Mouse (Mus musculus) limb, embryonic 14.5 days (tissue): ENCODE measurements at regions not wholly inside any gene's neighbourhood (a gene's known extent, or its start where the extent isn't known, plus 50 kb on each side); places are given as distances from the start of the nearest gene placed in this dataset.

Experiments
- ATAC-seq: fragments of 200-750 bp; cut with Nextera tagmentation; 2 replicates; pipeline ENCODE4 v1.8.0; 2017; ENCODE audit warnings: low read depth, moderate number of reproducible peaks, moderate TSS enrichment; ENCODE audit not compliant: low FRiP score
- DNase-seq: peaks from one replicate; pipeline ENCODE4 v3.0.0-alpha.2; 2015; ENCODE audit warnings: low spot score
- H3K27ac ChIP-seq: fragments of 300-500 bp; sonication (generic); replicated peaks from 2 replicates; pipeline ENCODE4 v1.5.1; 2014; ENCODE audit warnings: low read depth, mild to moderate bottlenecking, low read length, moderate library complexity, mixed read lengths
- H3K27me3 ChIP-seq: fragments of 300-500 bp; sonication (generic); 2 replicates; pipeline ENCODE4 v1.6.1; 2014; ENCODE audit warnings: low read length, mixed read lengths; ENCODE audit not compliant: control insufficient read depth, insufficient read depth
- H3K36me3 ChIP-seq: fragments of 300-500 bp; sonication (generic); 2 replicates; pipeline ENCODE4 v1.6.1; 2014; ENCODE audit warnings: mild to moderate bottlenecking, low read length, moderate library complexity, mixed read lengths; ENCODE audit not compliant: control insufficient read depth, insufficient read depth
- H3K4me1 ChIP-seq: fragments of 300-500 bp; sonication (generic); 2 replicates; pipeline ENCODE4 v1.6.1; 2014; ENCODE audit warnings: antibody characterized with exemption, low read length, mixed read lengths; ENCODE audit not compliant: control insufficient read depth, insufficient read depth
- H3K4me2 ChIP-seq: fragments of 300-500 bp; sonication (generic); replicated peaks from 2 replicates; pipeline ENCODE4 v1.6.1; 2014; ENCODE audit warnings: low read depth, mild to moderate bottlenecking, low read length, moderate library complexity; ENCODE audit not compliant: severe bottlenecking
- H3K4me3 ChIP-seq: fragments of 300-500 bp; sonication (generic); replicated peaks from 2 replicates; pipeline ENCODE4 v1.5.1; 2014; ENCODE audit warnings: low read length
- H3K9ac ChIP-seq: fragments of 300-500 bp; sonication (generic); 2 replicates; pipeline ENCODE4 v1.6.1; 2014; ENCODE audit warnings: mild to moderate bottlenecking, low read depth, low read length, moderate library complexity; ENCODE audit not compliant: severe bottlenecking
- H3K9me3 ChIP-seq: fragments of 300-500 bp; sonication (generic); 2 replicates; pipeline ENCODE4 v1.6.1; 2016; ENCODE audit warnings: low read length; ENCODE audit not compliant: control insufficient read depth
- POLR2A ChIP-seq: fragments of 200-500 bp; IDR thresholded peaks from 2 replicates; pipeline ENCODE4 v1.8.0; 2012; ENCODE audit warnings: inconsistent platforms, mild to moderate bottlenecking, moderate library complexity, borderline replicate concordance; ENCODE audit not compliant: insufficient read depth, insufficient read length; ENCODE audit errors: extremely low read depth
- WGBS: fragments of 180-500 bp; shearing (Covaris S2); extraction: QIAGEN DNeasy Blood & Tissue Kit; methylation state at CpG from one replicate; pipeline ENCODE4 v1.1.7; 2014; 5-methylcytosine and 5-hydroxymethylcytosine counted together

GRCm38 (mm10) chr6:41177152-41177551, 124.9 kb upstream of the Try4 start:
- WGBS = 85% methylated on average over 3 of the region's 3 CpGs
- Histone ChIP-seq H3K36me3 (no peaks in the 10 kb centered on the region), H3K27ac (no peak overlapping the region), H3K4me2 (no peak overlapping the region), H3K4me3 (no peak overlapping the region), H3K9me3 (no peaks in the 10 kb centered on the region), H3K9ac (no peak overlapping the region), H3K4me1 (no peaks in the 10 kb centered on the region), H3K27me3 (no peaks in the 10 kb centered on the region)
- no peak for TF ChIP-seq POLR2A
- ATAC-seq (no peak), DNase-seq (no peak)

GRCm38 (mm10) chr6:41176034-41176433, 126.0 kb upstream of the Try4 start:
- H3K36me3 ChIP-seq = no peaks in the 10 kb centered on the region
- no peak for TF ChIP-seq POLR2A
- 71% methylated on average over 1 of the region's 1 CpGs for WGBS
- no peak overlapping the region for H3K27ac ChIP-seq
- H3K9me3 ChIP-seq = no peaks in the 10 kb centered on the region
- H3K4me3 ChIP-seq = no peak overlapping the region
- DNase-seq (no peak), ATAC-seq (no peak)
- H3K27me3 ChIP-seq = no peaks in the 10 kb centered on the region
- no peak overlapping the region for H3K9ac ChIP-seq
- H3K4me2 ChIP-seq = no peak overlapping the region
- H3K4me1 ChIP-seq = no peaks in the 10 kb centered on the region

GRCm38 (mm10) chr6:41163491-41163890, 128.2 kb upstream of the 2210010C04Rik start:
- no peak overlapping the region for H3K4me2 ChIP-seq
- H3K36me3 ChIP-seq = no peaks in the 10 kb centered on the region
- H3K4me1 ChIP-seq = no peaks in the 10 kb centered on the region
- no peak overlapping the region for H3K9ac ChIP-seq
- no peak overlapping the region for H3K27ac ChIP-seq
- H3K9me3 ChIP-seq = no peaks in the 10 kb centered on the region
- H3K27me3 ChIP-seq = no peaks in the 10 kb centered on the region
- TF ChIP-seq POLR2A = no peak
- ATAC-seq (no peak), DNase-seq (no peak)
- no peak overlapping the region for H3K4me3 ChIP-seq
- 74% methylated on average over 1 of the region's 1 CpGs for WGBS

- WGBS = 80% methylated on average over 1 of the region's 1 CpGs
These were observed 126.4 kb upstream of the 2210010C04Rik start for GRCm38 (mm10) chr6:41161693-41162092.

GRCm38 (mm10) chr6:41152101-41152500, 116.8 kb upstream of the 2210010C04Rik start:
- 89% methylated on average over 7 of the region's 7 CpGs for WGBS
- no peaks in the 10 kb centered on the region for H3K9me3 ChIP-seq
- TF ChIP-seq POLR2A = no peak
- H3K36me3 ChIP-seq = no peaks in the 10 kb centered on the region
- no peaks in the 10 kb centered on the region for H3K27me3 ChIP-seq
- H3K27ac ChIP-seq = no peak overlapping the region
- DNase-seq (no peak), ATAC-seq (no peak)
- H3K4me3 ChIP-seq = no peak overlapping the region
- no peak overlapping the region for H3K4me2 ChIP-seq
- H3K9ac ChIP-seq = no peak overlapping the region
- no peaks in the 10 kb centered on the region for H3K4me1 ChIP-seq

More at GRCm38 (mm10) chr6:41161693-41162092, 126.4 kb upstream of the 2210010C04Rik start:
- no peak for ATAC-seq
- no peaks in the 10 kb centered on the region for H3K27me3 ChIP-seq
- no peak for DNase-seq
- no peaks in the 10 kb centered on the region for H3K9me3 ChIP-seq
- no peak overlapping the region for H3K4me3 ChIP-seq
- H3K4me1 ChIP-seq = no peaks in the 10 kb centered on the region
- no peak overlapping the region for H3K4me2 ChIP-seq
- H3K27ac ChIP-seq = no peak overlapping the region
- no peak overlapping the region for H3K9ac ChIP-seq
- no peaks in the 10 kb centered on the region for H3K36me3 ChIP-seq
- no peak for TF ChIP-seq POLR2A

- no peak for DNase-seq
- Histone ChIP-seq H3K27me3 (no peaks in the 10 kb centered on the region), H3K9me3 (no peaks in the 10 kb centered on the region), H3K4me2 (no peak overlapping the region), H3K4me1 (no peaks in the 10 kb centered on the region), H3K4me3 (no peak overlapping the region), H3K27ac (no peak overlapping the region), H3K9ac (no peak overlapping the region), H3K36me3 (no peaks in the 10 kb centered on the region)
- WGBS = 79% methylated on average over 3 of the region's 3 CpGs
- no peak for TF ChIP-seq POLR2A
- no peak for ATAC-seq
These were observed 116.2 kb upstream of the 2210010C04Rik start for GRCm38 (mm10) chr6:41151542-41151941.
